Mouse (Mus musculus) hematopoietic stem cell, adult 5-6 weeks (primary cell): ENCODE results near the gene Pik3cd. TPM values are rescaled to one million over a fixed set of nuclear protein-coding genes. Genes with fewer than 3 reads are reported as not detected.
A peak's percentile ranks its signal among the peaks of the same experiment; 100 is the strongest.

Experiments
- ATAC-seq, 2 experiments: fragments of 125-278 bp in 1 of 2; replicated peaks in 1 of 2; 2 replicates each; pipeline ENCODE4 v1.8.0; 2016 to 2017; ENCODE audit warnings: inconsistent platforms in 2 of 2, mild to moderate bottlenecking in 2 of 2, moderate number of reproducible peaks in 2 of 2, low read depth in 1 of 2, moderate TSS enrichment in 1 of 2; ENCODE audit not compliant: low FRiP score in 2 of 2, poor library complexity in 2 of 2, severe bottlenecking in 2 of 2, insufficient read depth in 1 of 2, low TSS enrichment in 1 of 2
- total RNA-seq: library from RNA; stranded (forward); fragments of 172-1452, 232-1000 nt; gene quantifications from 2 replicates; pipeline ENCODE4 v1.2.3, GENCODE M21; 2017

The Pik3cd gene
- total RNA-seq, 1 experiment from 2014 or later, result 51.1 TPM

DNA sequence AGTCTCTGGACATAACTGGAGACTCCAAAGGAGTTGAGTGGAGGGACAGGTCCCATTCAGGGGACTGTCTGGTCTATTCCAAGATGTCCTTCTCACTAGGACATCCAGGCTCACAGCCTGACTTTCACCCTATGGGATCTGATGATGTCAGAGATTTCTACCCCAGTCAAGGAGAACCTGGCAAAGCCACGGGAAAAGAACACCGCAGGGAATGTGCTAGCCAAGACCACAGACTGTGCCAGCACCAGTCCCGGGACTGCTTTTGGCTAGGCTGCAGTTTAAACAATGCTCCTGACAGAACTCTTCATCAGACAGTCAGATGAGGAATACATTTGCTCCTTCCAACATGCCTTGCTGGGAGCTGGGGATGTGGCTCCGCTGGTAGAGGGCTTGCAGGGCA is 2.4 kb downstream of the Pik3cd start:
- ATAC-seq, result no peak

DNA sequence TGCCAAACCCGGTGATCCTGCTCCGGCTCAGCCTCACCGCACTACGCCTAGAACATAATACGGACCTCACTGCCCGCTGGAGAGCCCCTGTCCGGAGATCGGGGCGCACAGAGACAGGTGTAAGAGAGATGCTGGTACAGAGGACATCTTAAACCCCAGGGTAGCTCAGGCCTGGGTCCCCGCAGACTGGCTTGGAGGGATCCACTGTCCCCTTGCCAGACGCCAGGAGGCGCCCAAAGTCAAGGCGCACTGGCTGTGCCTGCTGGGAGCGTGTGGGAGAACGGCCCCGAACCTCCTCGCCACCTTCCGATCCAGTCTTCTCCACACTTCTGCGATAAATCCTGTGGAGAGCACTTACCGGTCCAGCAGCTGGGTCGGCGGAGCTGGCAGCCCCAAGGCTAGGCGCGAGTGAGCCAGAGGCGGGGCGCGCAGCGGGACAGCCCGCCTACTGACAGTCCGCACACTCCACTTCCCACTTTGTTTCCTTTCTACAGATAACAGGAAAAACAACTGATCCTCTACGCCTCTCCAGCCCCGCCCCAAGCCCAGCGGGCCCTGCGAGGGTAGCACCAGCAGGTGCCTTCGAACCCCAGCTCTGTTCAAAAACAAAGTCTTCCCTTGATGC is 4.1 kb downstream of the Pik3cd start:
- ATAC-seq, result peak; percentile 42 to 54

DNA sequence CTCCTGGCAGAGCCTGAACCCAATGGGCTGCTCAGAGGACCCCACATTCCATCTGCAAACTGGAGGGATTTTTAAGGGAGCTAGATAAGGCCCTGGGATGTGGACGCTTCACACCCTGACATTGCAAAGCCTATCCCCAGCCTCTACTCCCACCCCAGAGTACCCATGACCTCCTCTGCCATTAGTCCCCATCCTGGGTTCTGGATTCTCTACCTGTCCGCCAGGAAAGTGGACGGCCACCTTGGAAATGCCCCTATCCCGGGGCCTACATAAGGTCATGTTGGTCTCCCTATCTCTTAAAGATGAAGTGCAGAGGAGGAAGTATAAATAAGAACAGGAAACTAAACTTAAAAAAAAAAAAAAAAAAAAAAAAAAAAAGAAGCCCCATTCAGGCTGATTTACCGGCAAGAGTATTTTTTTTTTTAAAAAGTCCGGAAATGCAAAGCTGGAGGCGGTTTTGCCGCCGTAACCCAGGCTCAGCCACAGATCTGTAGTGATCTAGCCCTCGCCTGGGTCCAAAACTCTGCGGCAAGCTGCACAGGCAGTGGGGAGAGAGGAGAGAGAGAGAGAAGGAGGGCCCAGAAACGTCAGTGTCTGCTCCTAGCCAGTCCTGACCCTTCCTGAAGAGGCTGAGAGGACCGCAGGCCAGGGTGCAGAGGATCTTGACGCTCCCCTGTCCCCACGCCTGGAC is 4.7 kb downstream of the Pik3cd start:
- ATAC-seq, result peak; percentile 49 to 59

DNA sequence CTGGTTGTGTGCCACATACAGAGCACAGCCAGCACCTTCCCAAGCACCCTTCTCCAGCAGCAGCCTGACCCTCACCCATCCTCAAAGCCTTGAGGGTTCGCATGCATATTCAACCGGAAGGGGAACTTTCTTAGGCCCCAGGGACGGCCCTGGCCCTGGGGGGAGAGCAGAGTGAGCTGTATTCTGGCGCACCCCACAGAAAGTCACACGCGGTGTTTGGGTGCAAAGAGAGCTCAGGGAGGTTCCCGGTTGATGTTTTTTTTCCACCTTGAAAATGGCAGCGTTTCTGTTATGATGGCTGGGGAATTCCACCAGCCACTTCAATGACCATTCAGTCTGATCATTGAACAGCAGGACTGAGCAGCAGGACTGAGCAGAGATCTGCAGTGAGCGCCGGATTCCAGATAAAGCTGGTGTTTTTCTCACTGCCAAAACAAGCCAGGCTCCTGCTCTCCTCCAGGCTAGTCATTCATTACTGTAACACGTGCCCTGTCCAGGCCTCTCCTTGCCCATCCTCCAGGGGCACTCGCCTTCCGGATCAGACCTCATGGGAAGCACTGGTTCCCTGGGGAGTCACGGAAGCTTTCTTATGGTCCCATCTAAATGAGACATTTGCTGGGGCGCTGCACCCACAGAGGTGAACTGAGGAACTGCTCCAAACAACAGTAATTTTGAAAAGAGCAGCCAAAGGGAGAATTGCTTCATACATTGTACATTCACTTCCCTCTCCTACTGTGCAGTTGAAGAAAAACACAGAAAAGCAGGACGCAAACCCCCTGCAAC is 6.0 kb downstream of the Pik3cd start:
- ATAC-seq, result peak; percentile 5 to 26; a peak in 1 of 4 replicates

DNA sequence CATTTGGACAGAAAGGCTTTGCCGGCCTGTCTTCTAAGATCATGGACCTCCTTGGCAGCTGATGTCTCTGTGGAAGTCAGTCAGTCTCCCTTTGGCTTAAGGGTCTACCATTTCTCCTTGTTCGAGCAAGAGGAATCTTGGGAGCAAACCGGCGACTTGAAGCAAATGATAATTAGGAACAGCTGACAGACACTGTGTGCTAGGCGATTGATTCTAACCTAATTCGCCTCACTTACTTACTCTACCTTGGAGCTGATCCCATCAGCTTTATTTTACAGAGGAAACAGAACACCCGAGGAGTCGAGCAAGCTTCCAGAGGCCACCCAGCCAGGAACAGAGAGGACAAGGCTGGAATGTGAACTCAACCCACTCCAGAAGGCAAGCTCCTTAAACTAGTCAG is 11.0 kb downstream of the Pik3cd start:
- ATAC-seq, result no peak

DNA sequence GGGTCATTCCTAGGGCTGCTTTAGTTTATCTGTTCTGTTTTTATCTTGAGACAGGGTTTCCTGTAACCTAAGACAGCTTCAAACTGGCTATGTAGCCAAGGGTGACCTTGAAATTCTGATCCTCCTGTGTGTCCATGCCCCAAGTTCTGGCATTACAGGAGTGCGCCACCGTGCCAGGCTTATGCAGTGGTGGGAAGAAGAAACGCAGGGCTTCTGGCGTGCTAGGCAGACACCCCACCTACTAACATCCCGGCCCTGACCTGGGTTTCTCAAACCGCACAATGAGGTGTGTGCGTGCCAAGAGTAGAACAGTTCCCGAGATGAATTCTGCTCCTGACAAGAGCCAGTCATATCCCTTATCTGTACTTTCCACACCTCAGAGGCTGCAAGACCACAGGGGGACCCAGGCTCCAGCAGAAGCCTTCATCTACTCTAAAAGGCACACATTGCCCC is 11.5 kb downstream of the Pik3cd start:
- ATAC-seq, result peak in 1 of 2 experiments; percentile 47; a peak in 2 of 4 replicates

DNA sequence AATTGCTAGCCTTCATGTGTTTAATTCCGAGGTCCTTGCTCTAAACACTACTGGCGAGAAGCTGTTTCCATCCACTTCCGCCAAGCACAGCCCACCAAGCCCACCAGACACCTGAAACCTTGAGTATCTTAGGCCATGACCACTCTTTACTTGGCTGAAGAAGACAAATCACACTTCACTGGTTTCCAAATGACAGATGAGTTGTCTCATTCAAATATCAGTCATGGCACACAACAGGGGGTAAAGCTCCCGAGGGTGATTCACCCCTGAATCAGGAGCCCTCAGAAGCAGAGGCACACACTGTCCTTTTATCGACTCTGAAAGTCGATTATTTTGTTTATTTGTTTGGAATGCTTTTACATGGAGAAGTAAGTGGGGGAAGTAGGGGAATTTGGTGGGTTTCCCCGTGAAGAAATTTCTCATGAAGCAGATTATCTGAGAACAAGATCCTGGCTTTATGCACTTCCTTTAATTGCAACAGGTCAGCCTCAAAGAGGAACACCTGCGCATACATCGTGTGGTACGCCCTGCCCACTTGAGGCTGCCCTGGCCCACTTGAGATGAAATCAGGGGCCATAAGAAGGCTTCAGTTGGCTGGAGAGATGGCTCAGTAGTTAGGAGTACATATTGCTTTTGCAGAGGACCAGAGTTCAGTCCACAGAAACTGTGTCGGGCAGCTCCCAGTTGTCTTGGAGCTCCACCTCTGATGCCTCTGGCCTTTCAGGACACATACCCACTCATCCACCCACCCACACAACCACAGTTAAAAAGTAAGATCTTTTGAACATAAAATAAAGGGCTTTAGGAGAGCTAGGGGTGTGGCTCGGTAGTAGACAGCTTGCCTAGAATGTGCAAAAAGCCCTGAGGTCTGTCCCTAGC is 12.3 kb downstream of the Pik3cd start:
- no peak for ATAC-seq

DNA sequence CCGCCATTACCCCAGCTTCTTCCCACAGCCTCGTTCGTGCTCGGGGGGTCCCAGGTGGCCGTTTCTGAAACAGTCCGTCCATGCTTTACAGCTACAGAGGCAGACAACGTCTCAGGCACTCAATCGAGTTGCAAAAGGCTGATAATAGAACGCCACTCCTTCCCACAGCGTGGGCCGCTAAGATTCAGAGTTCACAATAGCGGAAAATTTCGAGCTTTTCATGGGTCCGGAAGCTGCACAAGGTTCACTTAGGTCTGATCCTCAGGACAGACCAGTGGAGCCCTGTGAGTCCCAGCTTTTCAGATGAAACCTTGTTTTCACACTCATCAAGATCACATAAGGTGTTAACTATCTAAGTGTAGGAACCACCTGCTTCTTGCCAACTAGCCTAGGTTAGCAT is 13.5 kb downstream of the Pik3cd start:
- ATAC-seq, result no peak

DNA sequence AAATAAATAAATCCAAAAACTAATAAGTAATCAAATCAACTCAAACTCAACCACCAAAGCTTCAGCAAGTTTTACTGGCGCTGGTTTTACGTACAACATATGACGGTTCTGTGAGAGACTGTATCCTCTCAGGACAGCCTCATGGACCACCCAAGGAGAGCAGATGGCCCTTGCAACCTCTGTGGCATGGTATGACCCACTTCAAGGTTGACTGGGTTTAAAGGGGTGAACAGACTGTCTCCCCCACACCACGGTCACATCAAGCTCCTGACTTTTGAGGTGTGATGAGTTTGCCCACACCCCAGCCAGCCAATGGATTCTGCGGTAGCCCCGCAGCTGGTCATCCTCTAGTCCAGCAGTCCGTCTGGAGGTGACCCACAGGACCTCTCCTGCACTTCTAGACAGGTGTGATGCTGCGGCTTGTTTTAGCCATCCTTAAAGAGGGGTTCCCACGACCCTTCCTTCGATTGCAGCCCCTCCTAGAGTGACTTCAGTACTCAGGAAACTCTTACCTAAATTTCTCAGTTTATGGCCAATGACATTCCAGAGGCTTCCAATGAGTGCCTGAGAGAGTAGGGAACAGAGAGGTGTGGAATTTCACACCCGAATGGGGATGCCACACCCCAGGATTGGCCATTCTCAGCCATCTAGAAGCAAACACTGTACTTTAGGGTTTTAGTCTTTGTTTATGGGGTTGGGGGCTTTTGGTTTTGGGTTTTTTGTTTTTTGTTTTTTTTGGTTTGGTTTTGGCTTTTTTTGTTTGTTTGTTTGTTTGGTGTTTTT is 17.3 kb downstream of the Pik3cd start:
- no peak for ATAC-seq

DNA sequence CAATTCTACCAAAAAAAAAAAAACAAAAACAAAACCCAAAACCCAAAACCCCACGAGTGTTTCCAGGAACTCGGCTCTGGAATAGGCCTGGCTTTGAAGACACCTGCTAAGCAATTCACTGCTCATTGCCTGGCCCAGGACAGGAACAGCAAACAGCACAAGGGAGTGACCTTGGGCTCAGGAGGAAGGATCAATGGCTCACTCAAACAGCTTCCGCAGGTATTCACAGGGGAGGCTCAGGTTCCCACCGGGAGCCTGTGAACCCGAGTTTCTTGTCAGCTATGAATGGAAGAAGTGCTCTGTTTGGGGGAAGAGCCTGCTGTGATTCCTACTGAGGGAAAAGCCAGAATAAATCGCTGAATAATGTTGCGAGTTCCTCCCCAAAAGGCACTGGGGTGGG is 18.5 kb downstream of the Pik3cd start:
- ATAC-seq, result no peak

DNA sequence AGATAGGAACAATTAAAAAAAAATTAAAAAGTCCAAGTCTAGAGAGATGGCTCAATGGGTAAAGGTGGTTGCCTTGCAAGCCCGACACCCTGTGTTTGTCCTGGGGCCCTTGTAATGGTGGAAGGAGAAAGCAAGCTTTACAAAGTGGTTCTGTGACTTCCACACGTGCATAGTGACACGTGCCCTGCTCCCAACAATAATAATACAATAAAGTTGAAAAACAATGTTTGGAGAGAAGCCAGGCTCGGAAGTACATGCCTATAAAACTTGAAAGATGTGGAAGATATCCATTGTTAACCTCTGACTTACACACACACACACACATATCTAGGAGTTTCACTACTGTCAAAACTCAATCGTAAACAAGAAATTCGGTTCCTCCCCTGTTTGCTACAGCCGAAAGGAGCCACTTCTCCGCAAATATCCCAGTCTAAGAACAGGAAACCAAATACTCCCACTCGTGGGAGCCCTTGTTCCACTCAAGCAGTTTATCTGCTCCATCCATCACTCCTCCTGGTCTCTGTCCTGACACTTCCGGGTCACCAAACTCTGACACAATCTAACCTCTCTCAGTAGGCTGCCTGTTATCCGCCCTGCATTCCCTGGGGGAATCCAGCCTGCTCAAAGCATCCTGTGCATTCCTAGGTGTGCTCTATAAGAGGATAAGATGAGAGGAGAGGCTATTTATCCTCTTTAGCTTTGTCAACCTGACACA is 23.2 kb downstream of the Pik3cd start:
- no peak for ATAC-seq

DNA sequence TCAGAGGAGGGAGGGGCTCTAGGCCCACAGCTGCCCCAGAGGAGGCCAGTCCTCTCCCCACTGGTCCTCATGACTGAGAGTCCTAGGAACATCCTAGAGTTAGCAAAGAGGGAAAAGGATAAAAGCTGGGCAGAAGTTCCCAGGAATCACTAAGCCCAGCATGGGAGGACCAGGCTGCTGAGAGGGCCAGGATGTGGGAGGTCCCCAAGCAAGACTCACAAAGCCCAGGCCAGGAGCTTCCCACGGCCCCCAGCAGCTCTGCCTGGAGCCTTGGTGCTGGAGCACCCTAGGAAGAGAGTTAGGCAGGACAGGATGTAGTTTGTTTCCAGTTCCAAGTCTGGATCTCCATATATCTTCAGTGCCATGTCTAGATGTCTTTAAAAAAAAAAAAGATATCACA is 24.4 kb downstream of the Pik3cd start:
- no peak for ATAC-seq

DNA sequence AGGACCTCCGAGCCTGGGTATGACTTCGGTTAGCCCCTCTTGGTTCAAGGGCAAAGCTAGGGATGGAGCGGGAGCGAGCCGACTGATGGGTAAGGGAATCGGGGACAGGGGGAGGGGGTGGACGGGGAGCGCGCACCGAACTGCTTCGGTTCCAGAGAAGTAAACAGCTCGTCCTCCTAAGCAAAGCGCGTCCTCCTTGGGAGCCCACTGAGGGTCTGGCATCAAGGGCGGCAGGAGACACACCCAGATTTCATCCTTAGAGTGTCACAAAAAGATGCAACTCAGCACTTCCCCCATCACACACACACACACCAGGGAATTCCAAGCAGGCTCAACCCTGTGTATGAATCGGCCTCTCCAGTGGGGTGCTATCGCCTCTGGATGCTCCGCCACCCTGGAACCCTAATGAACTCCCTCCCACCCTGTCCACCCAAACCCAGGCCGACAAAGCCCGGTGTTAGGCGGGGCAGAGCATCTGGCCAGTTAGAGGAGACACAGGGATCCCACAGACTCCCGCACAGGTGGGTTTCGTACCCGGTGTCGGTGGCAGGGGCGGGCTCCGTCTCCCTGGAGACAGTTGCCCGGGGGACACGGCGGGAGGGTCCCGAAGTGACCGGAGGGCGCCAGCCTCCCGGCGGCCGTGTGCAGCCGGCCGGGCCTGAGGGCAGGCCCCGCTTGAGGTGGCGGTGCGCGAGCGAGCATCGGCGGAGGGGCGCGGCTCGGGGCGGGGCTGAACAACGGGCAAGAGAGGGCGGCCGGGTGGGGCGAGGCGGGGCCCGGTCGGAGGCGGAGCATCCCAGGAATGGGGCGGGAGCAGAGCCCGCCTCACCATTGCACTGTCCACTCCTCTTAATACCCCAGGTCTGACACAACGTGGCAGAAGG is 26.8 kb downstream of the Pik3cd start:
- peak; percentile 85 to 91 for ATAC-seq

DNA sequence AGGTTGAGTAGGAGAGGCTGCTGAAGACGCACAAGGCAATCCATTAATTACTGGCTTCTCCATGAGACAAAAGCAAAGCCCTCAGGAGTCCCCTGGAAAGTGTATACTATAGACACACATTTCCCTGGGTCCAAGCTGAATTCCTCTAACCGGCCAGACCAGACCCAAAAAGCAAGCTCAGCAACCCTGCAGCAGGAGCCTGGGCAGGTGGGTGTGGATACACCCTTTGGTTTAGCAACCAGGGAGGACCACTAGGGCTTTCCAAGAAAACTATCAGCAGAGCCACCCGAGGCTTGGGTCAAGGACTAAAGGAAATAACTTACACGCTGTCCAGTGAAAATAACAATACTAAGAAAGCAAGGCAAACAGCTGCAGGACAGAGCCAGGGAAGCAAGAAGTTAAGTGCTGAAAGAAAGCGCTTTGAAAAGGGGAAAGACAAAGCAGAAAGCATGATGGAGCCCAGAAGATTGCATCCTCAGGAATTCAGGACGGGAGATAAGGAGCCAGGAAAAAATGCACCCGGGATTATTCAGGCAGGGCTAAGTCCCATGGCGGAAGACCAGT is 27.5 kb downstream of the Pik3cd start:
- ATAC-seq, result no peak

DNA sequence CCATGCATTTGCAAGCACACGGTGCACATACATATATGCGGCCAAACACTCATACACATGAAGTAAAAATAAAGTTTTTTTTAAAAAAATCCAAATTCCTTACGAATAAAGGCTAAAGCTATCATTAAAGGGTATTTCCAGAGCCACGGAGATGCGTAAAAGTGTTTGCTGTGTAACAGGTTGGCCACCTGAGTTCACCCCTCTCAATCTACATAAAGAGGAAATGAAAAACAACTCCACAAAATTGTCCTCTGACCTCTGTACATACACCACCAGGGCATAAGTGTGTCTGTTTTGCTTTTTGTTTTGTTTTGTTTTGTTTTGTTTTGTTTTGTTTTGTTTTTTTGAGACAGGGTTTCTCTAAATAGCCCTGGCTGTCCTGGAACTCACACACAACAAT is 29.6 kb downstream of the Pik3cd start:
- no peak for ATAC-seq
